Mouse (Mus musculus) embryo, embryonic 10.5 days (tissue): ENCODE measurements around the gene Plg.

ENCODE experiments used
- DNase-seq: peaks from one replicate; pipeline ENCODE4 v3.0.0-alpha.2; 2015; ENCODE audit warnings: low spot score

The Plg gene

GRCm38 (mm10) chr17:12453691-12454090, 75.3 kb downstream of the Plg start:
- DNase-seq: no peak

DNA sequence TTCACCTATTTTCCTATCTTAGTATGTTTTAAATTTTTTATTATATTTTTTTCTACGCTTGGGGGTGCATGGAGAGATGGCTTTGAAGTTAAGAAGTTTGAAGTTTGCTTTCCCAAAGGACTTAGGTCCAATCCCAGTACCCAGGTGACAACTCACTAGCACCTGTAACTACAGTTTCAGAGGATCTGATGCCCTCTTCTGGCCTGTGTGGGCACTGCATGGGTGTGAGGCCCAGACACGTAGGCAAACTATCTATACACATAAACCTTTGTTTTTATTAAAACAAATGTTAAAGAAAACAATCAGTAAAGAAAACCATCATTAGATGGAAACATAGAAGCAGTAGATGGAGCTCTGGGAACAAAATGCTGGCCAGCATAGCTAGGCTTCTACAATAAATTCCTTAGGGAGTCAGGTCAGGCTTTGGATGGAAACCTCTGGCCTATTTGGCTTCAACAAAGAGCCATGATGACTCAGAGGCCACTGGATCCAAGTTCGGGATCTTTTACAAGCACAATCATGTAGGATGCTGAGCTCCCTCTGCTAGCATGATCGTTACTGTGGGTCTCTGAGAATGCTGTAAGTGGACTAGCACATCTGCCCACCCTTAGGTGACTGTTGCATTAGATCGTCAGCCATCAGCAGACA, 76.9 kb downstream of the Plg start:
- peak; percentile 31 for DNase-seq

DNA sequence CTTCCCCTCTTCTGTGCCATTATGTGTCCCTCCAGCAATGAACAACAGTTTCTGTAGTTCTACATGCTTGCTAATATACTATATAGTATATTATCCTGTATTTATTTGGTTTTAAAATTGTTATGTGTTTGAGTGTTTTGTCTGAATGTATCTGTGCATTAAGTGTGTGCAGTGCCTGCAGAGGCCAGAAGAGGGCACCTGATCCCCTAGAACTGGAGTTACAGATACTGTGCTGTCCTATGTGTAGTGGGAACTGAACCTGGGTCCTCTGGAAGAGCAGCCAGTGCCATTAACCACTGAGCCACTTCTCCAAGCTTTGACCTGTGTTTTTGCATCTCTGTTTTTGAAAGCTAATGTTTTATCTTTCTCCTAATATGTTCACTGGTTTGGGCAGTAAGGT, 82.8 kb downstream of the Plg start:
- DNase-seq: no peak

GRCm38 (mm10) chr17:12466501-12467000, 88.1 kb downstream of the Plg start:
- DNase-seq: no peak

- DNase-seq: no peak
Observed at GRCm38 (mm10) chr17:12467642-12468041, 89.2 kb downstream of the Plg start.

GRCm38 (mm10) chr17:12468745-12469144, 90.3 kb downstream of the Plg start:
- no peak for DNase-seq
